Mouse (Mus musculus) midbrain, embryonic 13.5 days (tissue): ENCODE data around the gene Adcy5. TPM values are rescaled to one million over a fixed set of nuclear protein-coding genes. Genes with fewer than 3 reads are reported as not detected.

ENCODE experiments used
- polyA plus RNA-seq: library from polyadenylated mRNA; unstranded; fragments of >200 nt; fragmentation: Nextera tagmentation; extraction: Ambion mirVana; gene quantifications from 2 replicates; pipeline ENCODE4 v1.2.1, GENCODE M21; 2015

Gene Adcy5
- polyA plus RNA-seq, 1 experiment from 2014 or later = 6.0 TPM

Other genes starting within 250 kb of the Adcy5 start
- 37.8 and 40.5 TPM in 2 replicates for gene Hacd2, start 132.4 kb upstream of the Adcy5 start, polyA plus RNA-seq
- 44.7 and 47.3 TPM in 2 replicates for gene Sec22a, start 209.0 kb downstream of the Adcy5 start, polyA plus RNA-seq